Mouse (Mus musculus): ENCODE data around the gene Chkb. TPM values are rescaled to one million over a fixed set of nuclear protein-coding genes. Genes with fewer than 3 reads are reported as not detected.
A peak's percentile ranks its signal among the peaks of the same experiment; 100 is the strongest.

The Chkb gene
- polyA plus RNA-seq, 1 experiment from 2014 or later: 68.9 TPM

GRCm38 (mm10) chr15:89398146-89398545 lies 31.6 kb downstream of the Chkb start:
- Histone ChIP-seq H3K4me3 (ENCODE audit: control insufficient read depth in 1 of 2, insufficient read depth in 1 of 2, low read depth in 1 of 2, low read length in 2 of 2) (no peak overlapping the region), H3K27ac (replicated peaks in 1 of 2; ENCODE audit: control insufficient read depth in 1 of 2, insufficient read depth in 1 of 2, low read depth in 2 of 2, low read length in 2 of 2) (no peak overlapping the region), H3K4me2 (ENCODE audit: low read length) (no peak overlapping the region), H3K27me3 (ENCODE audit: control insufficient read depth, insufficient read depth, low read length) (no peaks in the 10 kb centered on the region), H3K4me1 (ENCODE audit: control insufficient read depth in 2 of 2, insufficient read depth in 2 of 2, low read length in 2 of 2) (no peaks in the 10 kb centered on the region), H3K9me3 (ENCODE audit: control insufficient read depth, low read length) (no peaks in the 10 kb centered on the region), H3K9ac (ENCODE audit: low read length) (no peak overlapping the region), H3K36me3 (ENCODE audit: control insufficient read depth, insufficient read depth, low read length) (no peaks in the 10 kb centered on the region)
- no peak for ATAC-seq (ENCODE audit: insufficient number of reproducible peaks, insufficient read depth, low FRiP score, low read depth)
- 85% methylated on average over 2 of the region's 2 CpGs for WGBS

DNA sequence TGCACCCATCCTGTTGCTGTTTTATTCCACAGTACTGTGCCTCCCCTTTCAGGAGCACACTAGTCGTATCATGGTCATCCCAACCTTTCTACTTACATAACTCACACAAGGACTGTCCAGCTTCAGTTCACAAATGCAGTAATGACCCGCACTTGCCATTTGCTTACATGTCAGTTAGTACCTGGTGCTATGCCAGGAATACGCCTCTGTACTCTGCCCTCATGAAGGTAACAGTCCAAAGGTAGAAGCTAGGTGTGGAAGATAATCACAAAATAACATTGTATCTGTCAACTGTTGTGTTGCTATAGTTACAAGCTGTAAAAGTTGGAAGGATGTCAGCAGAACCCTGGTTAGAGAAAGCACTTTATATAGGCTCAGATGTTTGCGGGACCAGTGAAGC lies 32.8 kb downstream of the Chkb start:
- Histone ChIP-seq H3K4me2 (ENCODE audit: low read length) (no peak overlapping the region), H3K4me3 (ENCODE audit: control insufficient read depth in 1 of 2, insufficient read depth in 1 of 2, low read depth in 1 of 2, low read length in 2 of 2) (no peak overlapping the region), H3K9ac (ENCODE audit: low read length) (no peak overlapping the region), H3K4me1 (ENCODE audit: control insufficient read depth in 2 of 2, insufficient read depth in 2 of 2, low read length in 2 of 2) (no peaks in the 10 kb centered on the region), H3K36me3 (ENCODE audit: control insufficient read depth, insufficient read depth, low read length) (no peaks in the 10 kb centered on the region), H3K9me3 (ENCODE audit: control insufficient read depth, low read length) (no peaks in the 10 kb centered on the region), H3K27me3 (ENCODE audit: control insufficient read depth, insufficient read depth, low read length) (no peaks in the 10 kb centered on the region), H3K27ac (replicated peaks in 1 of 2; ENCODE audit: control insufficient read depth in 1 of 2, insufficient read depth in 1 of 2, low read depth in 2 of 2, low read length in 2 of 2) (no peak overlapping the region)
- no peak for ATAC-seq (ENCODE audit: insufficient number of reproducible peaks, insufficient read depth, low FRiP score, low read depth)
- WGBS: 84% methylated on average over 4 of the region's 4 CpGs

DNA sequence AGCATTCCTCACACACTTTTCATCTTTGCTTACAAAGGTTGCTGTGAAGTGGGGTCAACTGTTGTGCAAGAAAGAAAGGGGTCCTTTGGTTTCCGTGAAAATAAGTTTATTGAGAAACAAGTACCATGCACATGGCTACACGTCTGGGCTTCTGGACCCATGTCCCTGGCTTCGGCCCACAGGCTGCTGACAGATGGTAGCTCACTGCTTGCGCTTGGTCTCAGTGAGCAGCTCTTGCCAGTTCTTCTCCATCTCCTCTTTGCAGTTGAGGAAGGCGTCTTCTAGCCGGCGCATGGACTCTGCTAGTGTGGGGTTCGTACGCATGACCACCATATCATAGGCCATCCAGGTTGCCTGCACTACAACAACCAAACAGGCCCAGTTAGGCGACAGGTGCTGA lies 39.6 kb downstream of the Chkb start:
- WGBS: 86% methylated on average over 10 of the region's 10 CpGs
- Histone ChIP-seq H3K4me1 (ENCODE audit: control insufficient read depth in 2 of 2, insufficient read depth in 2 of 2, low read length in 2 of 2) (no peaks in the 10 kb centered on the region), H3K27ac (replicated peaks in 1 of 2; ENCODE audit: control insufficient read depth in 1 of 2, insufficient read depth in 1 of 2, low read depth in 2 of 2, low read length in 2 of 2) (no peak overlapping the region)

DNA sequence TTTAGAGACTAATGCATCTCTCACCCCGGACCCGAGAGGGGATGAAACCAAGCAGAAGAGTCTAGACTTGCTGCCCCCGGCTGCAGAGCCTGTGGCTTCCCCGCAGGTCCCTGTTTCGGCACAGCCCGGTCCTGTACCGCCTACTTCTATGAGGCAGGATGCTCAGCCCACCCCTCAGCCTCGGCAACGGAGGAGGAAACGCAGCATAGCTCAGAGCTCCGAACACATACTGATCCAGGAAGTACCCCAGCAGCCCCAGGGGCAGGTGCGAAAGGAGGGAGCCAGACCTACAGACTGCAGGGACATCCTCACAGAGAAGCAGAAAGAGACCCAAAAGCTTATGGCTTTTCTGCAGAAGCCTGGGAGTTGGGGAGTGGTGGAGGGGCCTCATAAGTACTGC lies 42.6 kb downstream of the Chkb start:
- Histone ChIP-seq H3K4me3 (ENCODE audit: control insufficient read depth in 1 of 2, insufficient read depth in 1 of 2, low read depth in 1 of 2, low read length in 2 of 2) (no peak overlapping the region), H3K9ac (ENCODE audit: low read length) (no peak overlapping the region), H3K27ac (replicated peaks in 1 of 2; ENCODE audit: control insufficient read depth in 1 of 2, insufficient read depth in 1 of 2, low read depth in 2 of 2, low read length in 2 of 2) (no peak overlapping the region), H3K4me1 (ENCODE audit: control insufficient read depth in 2 of 2, insufficient read depth in 2 of 2, low read length in 2 of 2) (no peaks in the 10 kb centered on the region), H3K36me3 (ENCODE audit: control insufficient read depth, insufficient read depth, low read length) (no peaks in the 10 kb centered on the region), H3K9me3 (ENCODE audit: control insufficient read depth, low read length) (no peaks in the 10 kb centered on the region), H3K27me3 (ENCODE audit: control insufficient read depth, insufficient read depth, low read length) (peaks cover 10% of the 10 kb centered on the region), H3K4me2 (ENCODE audit: low read length) (no peak overlapping the region)
- 33% methylated on average over 12 of the region's 12 CpGs for WGBS
- ATAC-seq (ENCODE audit: insufficient number of reproducible peaks, insufficient read depth, low FRiP score, low read depth): no peak

More for the DNA sequence above, 39.6 kb downstream of the Chkb start:
- Histone ChIP-seq H3K36me3 (ENCODE audit: control insufficient read depth, insufficient read depth, low read length) (no peaks in the 10 kb centered on the region), H3K27me3 (ENCODE audit: control insufficient read depth, insufficient read depth, low read length) (peaks cover 4% of the 10 kb centered on the region), H3K4me3 (ENCODE audit: control insufficient read depth in 1 of 2, insufficient read depth in 1 of 2, low read depth in 1 of 2, low read length in 2 of 2) (no peak overlapping the region), H3K9me3 (ENCODE audit: control insufficient read depth, low read length) (no peaks in the 10 kb centered on the region), H3K9ac (ENCODE audit: low read length) (no peak overlapping the region), H3K4me2 (ENCODE audit: low read length) (no peak overlapping the region)
- no peak for ATAC-seq (ENCODE audit: insufficient number of reproducible peaks, insufficient read depth, low FRiP score, low read depth)

- no peak within 1 kb of the TSS for H3K9ac ChIP-seq (ENCODE audit: low read length)
- 72% methylated on average over 7 of the region's 7 CpGs for WGBS
- H3K36me3 ChIP-seq (ENCODE audit: control insufficient read depth, insufficient read depth, low read length): no peaks in the 10 kb centered on the region
- no peak within 1 kb of the TSS for H3K4me3 ChIP-seq (ENCODE audit: control insufficient read depth in 1 of 2, insufficient read depth in 1 of 2, low read depth in 1 of 2, low read length in 2 of 2)
- H3K27me3 ChIP-seq (ENCODE audit: control insufficient read depth, insufficient read depth, low read length): peaks cover 24% of the 10 kb centered on the region
- no peak for ATAC-seq (ENCODE audit: insufficient number of reproducible peaks, insufficient read depth, low FRiP score, low read depth)
- H3K9me3 ChIP-seq (ENCODE audit: control insufficient read depth, low read length): no peaks in the 10 kb centered on the region
- peaks cover under 1% of the 10 kb centered on the region in 2 experiments for H3K4me1 ChIP-seq (ENCODE audit: control insufficient read depth in 2 of 2, insufficient read depth in 2 of 2, low read length in 2 of 2)
- no peak within 1 kb of the TSS for H3K27ac ChIP-seq (replicated peaks in 1 of 2; ENCODE audit: control insufficient read depth in 1 of 2, insufficient read depth in 1 of 2, low read depth in 2 of 2, low read length in 2 of 2)
- no peak within 1 kb of the TSS for H3K4me2 ChIP-seq (ENCODE audit: low read length)
Measured at GRCm38 (mm10) chr15:89384617-89385016, 45.1 kb downstream of the Chkb start, which contains the start of gene Klhdc7b. TSS of gene Klhdc7b (plus strand) at chr15:89384917.

DNA sequence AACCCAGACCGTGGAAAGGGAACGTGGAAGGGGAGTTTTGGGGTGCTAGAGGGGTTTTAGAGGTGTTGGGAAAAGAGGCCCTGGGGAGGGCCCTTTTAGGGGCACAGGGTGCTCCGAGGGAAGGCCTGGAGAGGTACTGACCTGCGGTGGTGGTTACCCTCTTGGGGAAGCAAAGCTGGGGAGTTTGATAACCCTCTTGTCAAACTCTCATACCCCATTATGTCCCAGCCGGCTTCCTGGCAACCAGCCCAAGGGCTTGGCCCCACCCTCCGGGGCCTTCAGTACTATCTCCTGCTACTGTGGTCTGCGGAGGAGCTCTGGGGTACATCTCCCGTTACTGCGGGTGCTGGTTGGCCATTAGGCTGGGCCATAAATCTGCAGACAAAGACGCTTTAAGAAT lies 50.3 kb downstream of the Chkb start:
- no peak for ATAC-seq (ENCODE audit: insufficient number of reproducible peaks, insufficient read depth, low FRiP score, low read depth)
- H3K27ac ChIP-seq (replicated peaks in 1 of 2; ENCODE audit: control insufficient read depth in 1 of 2, insufficient read depth in 1 of 2, low read depth in 2 of 2, low read length in 2 of 2): no peak overlapping the region
- H3K9me3 ChIP-seq (ENCODE audit: control insufficient read depth, low read length): no peaks in the 10 kb centered on the region
- peak overlapping the region; percentile 65 for H3K9ac ChIP-seq (ENCODE audit: low read length)
- peaks cover 13 to 21% of the 10 kb centered on the region in 2 experiments for H3K4me1 ChIP-seq (ENCODE audit: control insufficient read depth in 2 of 2, insufficient read depth in 2 of 2, low read length in 2 of 2)
- H3K4me2 ChIP-seq (ENCODE audit: low read length): peak overlapping the region; percentile 91
- peaks cover 57% of the 10 kb centered on the region for H3K27me3 ChIP-seq (ENCODE audit: control insufficient read depth, insufficient read depth, low read length)
- peak overlapping the region; percentile 45 to 49 for H3K4me3 ChIP-seq (ENCODE audit: control insufficient read depth in 1 of 2, insufficient read depth in 1 of 2, low read depth in 1 of 2, low read length in 2 of 2)
- 12% methylated on average over 10 of the region's 10 CpGs for WGBS
- no peaks in the 10 kb centered on the region for H3K36me3 ChIP-seq (ENCODE audit: control insufficient read depth, insufficient read depth, low read length)

GRCm38 (mm10) chr15:89378831-89379401 lies 50.8 kb downstream of the Chkb start, which contains the start of gene Odf3b:
TSS of gene Odf3b (minus strand) at chr15:89379282.
- Histone ChIP-seq H3K4me3 (ENCODE audit: control insufficient read depth in 1 of 2, insufficient read depth in 1 of 2, low read depth in 1 of 2, low read length in 2 of 2) (peak within 1 kb of the TSS; percentile 45 to 49), H3K9ac (ENCODE audit: low read length) (peak within 1 kb of the TSS; percentile 65), H3K9me3 (ENCODE audit: control insufficient read depth, low read length) (no peaks in the 10 kb centered on the region), H3K27ac (replicated peaks in 1 of 2; ENCODE audit: control insufficient read depth in 1 of 2, insufficient read depth in 1 of 2, low read depth in 2 of 2, low read length in 2 of 2) (no peak within 1 kb of the TSS), H3K27me3 (ENCODE audit: control insufficient read depth, insufficient read depth, low read length) (peaks cover 57% of the 10 kb centered on the region), H3K4me1 (ENCODE audit: control insufficient read depth in 2 of 2, insufficient read depth in 2 of 2, low read length in 2 of 2) (peaks cover 17 to 25% of the 10 kb centered on the region in 2 experiments), H3K36me3 (ENCODE audit: control insufficient read depth, insufficient read depth, low read length) (no peaks in the 10 kb centered on the region), H3K4me2 (ENCODE audit: low read length) (peak within 1 kb of the TSS; percentile 91)
- WGBS: under 1% methylated on average over 33 of the region's 33 CpGs
- ATAC-seq (ENCODE audit: insufficient number of reproducible peaks, insufficient read depth, low FRiP score, low read depth): no peak
